Mouse (Mus musculus) monocyte, adult 59 days (primary cell): ENCODE data around the gene Olfr784. TPM values are rescaled to one million over a fixed set of nuclear protein-coding genes. Genes with fewer than 3 reads are reported as not detected.

Experiments used
- total RNA-seq, 2 experiments: library from RNA; stranded (reverse); gene quantifications; one replicate each; pipeline ENCODE4 v1.2.4; 2023

Gene Olfr784
- not detected for total RNA-seq

GRCm38 (mm10) chr10:129383783-129384182 lies at the start of gene Olfr784:
Olfr784 (plus strand) TSS chr10:129384083.

GRCm38 (mm10) chr10:129348550-129348949 lies 35.3 kb upstream of the Olfr784 start, which contains the start of gene Olfr782:
Olfr782 (plus strand) TSS chr10:129348850.

GRCm38 (mm10) chr10:129405126-129405525 lies 21.2 kb downstream of the Olfr784 start, which contains the start of gene Olfr785:
Olfr785 (plus strand) TSS chr10:129405426.

GRCm38 (mm10) chr10:129427006-129427405 lies 43.1 kb downstream of the Olfr784 start, which contains the start of gene Olfr786:
Olfr786 (plus strand) TSS chr10:129427306.

Other genes with a start within 250 kb of the Olfr784 start
- not detected for gene Olfr770, start 245.1 kb upstream of the Olfr784 start, total RNA-seq
- not detected for gene Olfr771, start 219.3 kb upstream of the Olfr784 start, total RNA-seq
- not detected for gene Olfr772, start 206.2 kb upstream of the Olfr784 start, total RNA-seq
- not detected for gene Olfr773, start 196.7 kb upstream of the Olfr784 start, total RNA-seq
- gene Olfr774, start 147.9 kb upstream of the Olfr784 start, total RNA-seq = not detected
- gene Olfr775, start 135.7 kb upstream of the Olfr784 start, total RNA-seq = not detected
- gene Olfr776, start 125.0 kb upstream of the Olfr784 start, total RNA-seq = not detected
- not detected for gene Olfr777, start 112.6 kb upstream of the Olfr784 start, total RNA-seq
- not detected for gene Olfr780, start 66.0 kb upstream of the Olfr784 start, total RNA-seq
- gene Olfr781, start 55.2 kb upstream of the Olfr784 start, total RNA-seq = not detected
- gene Olfr782, start 35.2 kb upstream of the Olfr784 start, total RNA-seq = not detected
- gene Olfr785, start 21.3 kb downstream of the Olfr784 start, total RNA-seq = not detected
- gene Olfr786, start 43.2 kb downstream of the Olfr784 start, total RNA-seq = not detected
- not detected for gene Olfr787, start 77.8 kb downstream of the Olfr784 start, total RNA-seq
- gene Olfr788, start 86.9 kb downstream of the Olfr784 start, total RNA-seq = not detected
- not detected for gene Olfr789, start 100.7 kb downstream of the Olfr784 start, total RNA-seq
- not detected for gene Olfr790, start 114.4 kb downstream of the Olfr784 start, total RNA-seq
- gene Olfr791, start 137.7 kb downstream of the Olfr784 start, total RNA-seq = not detected
- not detected for gene Olfr792, start 155.1 kb downstream of the Olfr784 start, total RNA-seq
- not detected for gene Olfr794, start 183.6 kb downstream of the Olfr784 start, total RNA-seq
- gene Olfr796, start 228.5 kb downstream of the Olfr784 start, total RNA-seq = not detected
- gene Olfr798, start 243.9 kb downstream of the Olfr784 start, total RNA-seq = not detected